Mouse (Mus musculus): ENCODE measurements at regions not wholly inside any gene's neighbourhood (a gene's known extent, or its start where the extent isn't known, plus 50 kb on each side); places are given as distances from the start of the nearest gene placed in this dataset.

GRCm38 (mm10) chr9:120852572-120852971 lies 76.4 kb upstream of the Ctnnb1 start:
- H3K9ac ChIP-seq (ENCODE audit: control insufficient read depth, low read depth, low read length, poor library complexity, severe bottlenecking) = no peak overlapping the region
- H3K27me3 ChIP-seq (ENCODE audit: control insufficient read depth in 1 of 2, insufficient read depth in 2 of 2, low read length in 2 of 2) = no peaks in the 10 kb centered on the region
- peaks cover 32 to 48% of the 10 kb centered on the region in 2 experiments for H3K4me1 ChIP-seq (ENCODE audit: control insufficient read depth in 1 of 2, insufficient read depth in 2 of 2, low read length in 2 of 2)
- TF ChIP-seq ZKSCAN1 (IDR thresholded peaks at IDR 0.05; ENCODE audit: low read depth, low read length) (no peak), USF1 (IDR thresholded peaks at IDR 0.05; ENCODE audit: low read depth, low read length) (no peak), POLR2A (IDR thresholded peaks at IDR 0.05; ENCODE audit: control insufficient read depth in 1 of 2, insufficient read depth in 1 of 2, low read depth in 1 of 2, low read length in 2 of 2, poor library complexity in 1 of 2) (no peak), TBP (IDR thresholded peaks at IDR 0.05; ENCODE audit: low read depth, low read length) (no peak), CTCF (IDR thresholded peaks at IDR 0.05 in 2 of 3, conservative IDR thresholded peaks at IDR 0.05 in 1 of 3; ENCODE audit: control insufficient read depth in 1 of 3, insufficient read depth in 1 of 3, low read depth in 2 of 3, low read length in 3 of 3, poor library complexity in 1 of 3, severe bottlenecking in 1 of 3) (no peak), NRF1 (IDR thresholded peaks at IDR 0.05; ENCODE audit: insufficient read depth, low read depth, low read length, poor library complexity, severe bottlenecking) (no peak), ZC3H11A (IDR thresholded peaks at IDR 0.05; ENCODE audit: low read depth, low read length) (no peak), ZNF384 (IDR thresholded peaks at IDR 0.05; ENCODE audit: low read depth, low read length) (no peak), ZMIZ1 (IDR thresholded peaks at IDR 0.05; ENCODE audit: low read depth, low read length) (no peak), MAFK (IDR thresholded peaks at IDR 0.05; ENCODE audit: borderline replicate concordance, low read depth, low read length) (no peak)
- H3K36me3 ChIP-seq (ENCODE audit: control insufficient read depth in 1 of 2, insufficient read depth in 2 of 2, low read length in 2 of 2) = peaks cover 0 to 34% of the 10 kb centered on the region in 2 experiments; a peak in 2 of 4 replicates
- no peaks in the 10 kb centered on the region for H3K79me2 ChIP-seq (ENCODE audit: control insufficient read depth, insufficient read depth, low read length, poor library complexity)
- H3K27ac ChIP-seq (ENCODE audit: control insufficient read depth, low read depth, low read length) = no peak overlapping the region
- H3K9me3 ChIP-seq (replicated peaks; ENCODE audit: insufficient read depth, low read length) = no peaks in the 10 kb centered on the region
- DNase-seq (ENCODE audit: low read depth, low spot score) = no peak
- no peak overlapping the region for H3K4me3 ChIP-seq (ENCODE audit: control insufficient read depth in 1 of 2, insufficient read depth in 1 of 2, low read depth in 2 of 2, low read length in 2 of 2)

GRCm38 (mm10) chr9:120853032-120853597 lies 75.9 kb upstream of the Ctnnb1 start:
- H3K9me3 ChIP-seq (replicated peaks; ENCODE audit: insufficient read depth, low read length) = no peaks in the 10 kb centered on the region
- no peak overlapping the region for H3K9ac ChIP-seq (ENCODE audit: control insufficient read depth, low read depth, low read length, poor library complexity, severe bottlenecking)
- H3K4me3 ChIP-seq (ENCODE audit: control insufficient read depth in 1 of 2, insufficient read depth in 1 of 2, low read depth in 2 of 2, low read length in 2 of 2) = no peak overlapping the region
- H3K36me3 ChIP-seq (ENCODE audit: control insufficient read depth in 1 of 2, insufficient read depth in 2 of 2, low read length in 2 of 2) = peaks cover 0 to 29% of the 10 kb centered on the region in 2 experiments; a peak in 2 of 4 replicates
- H3K79me2 ChIP-seq (ENCODE audit: control insufficient read depth, insufficient read depth, low read length, poor library complexity) = no peaks in the 10 kb centered on the region
- H3K27ac ChIP-seq (ENCODE audit: control insufficient read depth, low read depth, low read length) = no peak overlapping the region
- TF ChIP-seq GATA1 (IDR thresholded peaks at IDR 0.05; ENCODE audit: low read depth, low read length) = no peak
- no peak for TF ChIP-seq MYC (IDR thresholded peaks at IDR 0.05; ENCODE audit: low read depth, low read length)
- no peak for TF ChIP-seq UBTF (IDR thresholded peaks at IDR 0.05; ENCODE audit: borderline replicate concordance, insufficient read depth, low read depth, low read length)
- TF ChIP-seq POLR2A (IDR thresholded peaks at IDR 0.05; ENCODE audit: control insufficient read depth in 1 of 2, insufficient read depth in 1 of 2, low read depth in 1 of 2, low read length in 2 of 2, poor library complexity in 1 of 2) = no peak
- TF ChIP-seq USF2 (IDR thresholded peaks at IDR 0.05; ENCODE audit: borderline replicate concordance in 1 of 2, insufficient read depth in 1 of 2, low read depth in 1 of 2, low read length in 2 of 2) = no peak
- no peak for TF ChIP-seq NRF1 (IDR thresholded peaks at IDR 0.05; ENCODE audit: insufficient read depth, low read depth, low read length, poor library complexity, severe bottlenecking)
- no peak for TF ChIP-seq GABPA (IDR thresholded peaks at IDR 0.05; ENCODE audit: low read depth, low read length)
- no peak for TF ChIP-seq ZNF384 (IDR thresholded peaks at IDR 0.05; ENCODE audit: low read depth, low read length)
- no peak for TF ChIP-seq EP300 (IDR thresholded peaks at IDR 0.05; ENCODE audit: low read depth in 1 of 2, low read length in 2 of 2)
- no peak for TF ChIP-seq HCFC1 (IDR thresholded peaks at IDR 0.05; ENCODE audit: low read depth, low read length)
- no peak for TF ChIP-seq ZKSCAN1 (IDR thresholded peaks at IDR 0.05; ENCODE audit: low read depth, low read length)
- no peak for TF ChIP-seq TAL1 (IDR thresholded peaks at IDR 0.05; ENCODE audit: low read length)
- no peak for TF ChIP-seq CHD2 (IDR thresholded peaks at IDR 0.05; ENCODE audit: low read length)
- TF ChIP-seq TBP (IDR thresholded peaks at IDR 0.05; ENCODE audit: low read depth, low read length) = no peak
- TF ChIP-seq JUND (IDR thresholded peaks at IDR 0.05; ENCODE audit: low read depth, low read length) = no peak
- no peaks in the 10 kb centered on the region for H3K27me3 ChIP-seq (ENCODE audit: control insufficient read depth in 1 of 2, insufficient read depth in 2 of 2, low read length in 2 of 2)
- H3K4me1 ChIP-seq (ENCODE audit: control insufficient read depth in 1 of 2, insufficient read depth in 2 of 2, low read length in 2 of 2) = peaks cover 31 to 44% of the 10 kb centered on the region in 2 experiments
- no peak for DNase-seq (ENCODE audit: low read depth, low spot score)
